Mouse (Mus musculus): ENCODE results near the gene Yipf3. TPM values are rescaled to one million over a fixed set of nuclear protein-coding genes. Genes with fewer than 3 reads are reported as not detected.
A peak's percentile ranks its signal among the peaks of the same experiment; 100 is the strongest.

The Yipf3 gene
- polyA plus RNA-seq, 1 experiment from 2014 or later, result 83.1 TPM

- Histone ChIP-seq H3K9ac (no peak overlapping the region; the same call in 1 of the 2 replicates), H3K4me3 (no peak overlapping the region), H3K4me2 (no peak overlapping the region), H3K9me3 (no peaks in the 10 kb centered on the region), H3K4me1 (replicated peaks) (peaks cover 17% of the 10 kb centered on the region), H3K27me3 (peaks cover 7% of the 10 kb centered on the region), H3K27ac (replicated peaks) (no peak overlapping the region), H3K36me3 (peaks cover 72% of the 10 kb centered on the region)
- WGBS, result 90% methylated on average over 30 of the region's 30 CpGs
- ATAC-seq (ENCODE audit: low read depth), result no peak
These were observed 10.6 kb downstream of the Yipf3 start for GRCm38 (mm10) chr17:46258279-46259053.

GRCm38 (mm10) chr17:46259675-46260074 is 11.8 kb downstream of the Yipf3 start:
- Histone ChIP-seq H3K9me3 (no peaks in the 10 kb centered on the region), H3K4me1 (replicated peaks) (peaks cover 9% of the 10 kb centered on the region), H3K4me3 (no peak overlapping the region), H3K4me2 (no peak overlapping the region), H3K36me3 (peaks cover 84% of the 10 kb centered on the region), H3K27me3 (peaks cover 7% of the 10 kb centered on the region), H3K27ac (replicated peaks) (no peak overlapping the region), H3K9ac (no peak overlapping the region)
- ATAC-seq (ENCODE audit: low read depth), result no peak
- WGBS, result 93% methylated on average over 17 of the region's 17 CpGs

- Histone ChIP-seq H3K36me3 (peaks cover 85% of the 10 kb centered on the region), H3K27me3 (no peaks in the 10 kb centered on the region), H3K4me1 (replicated peaks) (no peaks in the 10 kb centered on the region), H3K4me3 (no peak overlapping the region), H3K4me2 (no peak overlapping the region), H3K9me3 (no peaks in the 10 kb centered on the region), H3K27ac (replicated peaks) (no peak overlapping the region), H3K9ac (0 out of 2 replicates have a peak overlapping the region, but pooled peaks have one; percentile 3)
- no peak for ATAC-seq (ENCODE audit: low read depth)
- 76% methylated on average over 5 of the region's 5 CpGs for WGBS
These were observed 14.4 kb downstream of the Yipf3 start for GRCm38 (mm10) chr17:46262201-46262694.

- Histone ChIP-seq H3K27me3 (no peaks in the 10 kb centered on the region), H3K4me2 (no peak overlapping the region), H3K27ac (replicated peaks) (no peak overlapping the region), H3K36me3 (peaks cover 68% of the 10 kb centered on the region), H3K4me1 (replicated peaks) (no peaks in the 10 kb centered on the region), H3K4me3 (no peak overlapping the region), H3K9ac (no peak overlapping the region), H3K9me3 (no peaks in the 10 kb centered on the region)
- ATAC-seq (ENCODE audit: low read depth), result no peak
- 88% methylated on average over 12 of the region's 12 CpGs for WGBS
These were observed 17.6 kb downstream of the Yipf3 start for GRCm38 (mm10) chr17:46265502-46265901.

- H3K9me3 ChIP-seq, result no peaks in the 10 kb centered on the region
- no peak overlapping the region for H3K27ac ChIP-seq (replicated peaks)
- no peak overlapping the region for H3K9ac ChIP-seq
These were observed 18.2 kb downstream of the Yipf3 start for GRCm38 (mm10) chr17:46265918-46266618.

GRCm38 (mm10) chr17:46266986-46267385 is 19.1 kb downstream of the Yipf3 start:
- ATAC-seq (ENCODE audit: low read depth), result no peak
- Histone ChIP-seq H3K4me3 (no peak overlapping the region), H3K9ac (no peak overlapping the region), H3K27ac (replicated peaks) (no peak overlapping the region), H3K27me3 (no peaks in the 10 kb centered on the region), H3K4me2 (no peak overlapping the region), H3K9me3 (no peaks in the 10 kb centered on the region), H3K36me3 (peaks cover 56% of the 10 kb centered on the region), H3K4me1 (replicated peaks) (no peaks in the 10 kb centered on the region)
- WGBS, result 62% methylated on average over 6 of the region's 6 CpGs

More at GRCm38 (mm10) chr17:46265918-46266618, 18.2 kb downstream of the Yipf3 start:
- Histone ChIP-seq H3K4me1 (replicated peaks) (no peaks in the 10 kb centered on the region), H3K4me3 (no peak overlapping the region), H3K4me2 (no peak overlapping the region), H3K27me3 (no peaks in the 10 kb centered on the region), H3K36me3 (peaks cover 65% of the 10 kb centered on the region)
- peak; percentile 49 for ATAC-seq (ENCODE audit: low read depth)
- WGBS, result 34% methylated on average over 14 of the region's 14 CpGs

- no peaks in the 10 kb centered on the region for H3K9me3 ChIP-seq
- no peaks in the 10 kb centered on the region for H3K27me3 ChIP-seq
- H3K36me3 ChIP-seq, result peaks cover 50% of the 10 kb centered on the region
- WGBS, result 82% methylated on average over 7 of the region's 7 CpGs
- no peak overlapping the region for H3K4me3 ChIP-seq
- H3K4me1 ChIP-seq (replicated peaks), result no peaks in the 10 kb centered on the region
- ATAC-seq (ENCODE audit: low read depth), result no peak
- no peak overlapping the region for H3K9ac ChIP-seq
- no peak overlapping the region for H3K27ac ChIP-seq (replicated peaks)
- no peak overlapping the region for H3K4me2 ChIP-seq
These were observed 19.6 kb downstream of the Yipf3 start for GRCm38 (mm10) chr17:46267511-46267910.

GRCm38 (mm10) chr17:46268026-46268720 is 20.3 kb downstream of the Yipf3 start:
- H3K36me3 ChIP-seq, result peaks cover 44% of the 10 kb centered on the region
- H3K9me3 ChIP-seq, result no peaks in the 10 kb centered on the region
- 83% methylated on average over 10 of the region's 10 CpGs for WGBS
- H3K4me1 ChIP-seq (replicated peaks), result no peaks in the 10 kb centered on the region
- no peaks in the 10 kb centered on the region for H3K27me3 ChIP-seq
- no peak for ATAC-seq (ENCODE audit: low read depth)
- H3K4me2 ChIP-seq, result no peak overlapping the region
- H3K9ac ChIP-seq, result no peak overlapping the region
- no peak overlapping the region for H3K27ac ChIP-seq (replicated peaks)
- no peak overlapping the region for H3K4me3 ChIP-seq

- Histone ChIP-seq H3K9ac (peak overlapping the region; percentile 47; the same call in 1 of the 2 replicates), H3K4me3 (no peak overlapping the region), H3K4me1 (replicated peaks) (no peaks in the 10 kb centered on the region), H3K4me2 (no peak overlapping the region), H3K27ac (replicated peaks) (no peak overlapping the region), H3K27me3 (no peaks in the 10 kb centered on the region), H3K36me3 (peaks cover 26% of the 10 kb centered on the region), H3K9me3 (no peaks in the 10 kb centered on the region)
- ATAC-seq (ENCODE audit: low read depth), result no peak
- 90% methylated on average over 19 of the region's 19 CpGs for WGBS
These were observed 22.1 kb downstream of the Yipf3 start for GRCm38 (mm10) chr17:46269771-46270534.

- 73% methylated on average over 2 of the region's 2 CpGs for WGBS
- peaks cover 19% of the 10 kb centered on the region for H3K36me3 ChIP-seq
These were observed 24.2 kb downstream of the Yipf3 start for GRCm38 (mm10) chr17:46272058-46272457.

GRCm38 (mm10) chr17:46272675-46273074 is 24.8 kb downstream of the Yipf3 start:
- H3K4me3 ChIP-seq, result no peak overlapping the region
- peaks cover 15% of the 10 kb centered on the region for H3K36me3 ChIP-seq
- no peaks in the 10 kb centered on the region for H3K27me3 ChIP-seq
- H3K9ac ChIP-seq, result no peak overlapping the region
- no peak overlapping the region for H3K4me2 ChIP-seq
- no peaks in the 10 kb centered on the region for H3K9me3 ChIP-seq
- no peak for ATAC-seq (ENCODE audit: low read depth)
- H3K27ac ChIP-seq (replicated peaks), result no peak overlapping the region
- no peaks in the 10 kb centered on the region for H3K4me1 ChIP-seq (replicated peaks)
- WGBS, result 92% methylated on average over 5 of the region's 5 CpGs

More at GRCm38 (mm10) chr17:46272058-46272457, 24.2 kb downstream of the Yipf3 start:
- no peaks in the 10 kb centered on the region for H3K9me3 ChIP-seq
- H3K4me1 ChIP-seq (replicated peaks), result no peaks in the 10 kb centered on the region
- H3K27me3 ChIP-seq, result no peaks in the 10 kb centered on the region
- no peak overlapping the region for H3K27ac ChIP-seq (replicated peaks)
- ATAC-seq (ENCODE audit: low read depth), result no peak
- H3K4me2 ChIP-seq, result no peak overlapping the region
- H3K4me3 ChIP-seq, result no peak overlapping the region
- 0 out of 2 replicates have a peak overlapping the region, but pooled peaks have one; percentile 8 for H3K9ac ChIP-seq

Data from neural tube, embryonic 13.5 days (tissue).